10 mouse cellular contexts compared by ENCODE assay signal in the genomic region with DNA sequence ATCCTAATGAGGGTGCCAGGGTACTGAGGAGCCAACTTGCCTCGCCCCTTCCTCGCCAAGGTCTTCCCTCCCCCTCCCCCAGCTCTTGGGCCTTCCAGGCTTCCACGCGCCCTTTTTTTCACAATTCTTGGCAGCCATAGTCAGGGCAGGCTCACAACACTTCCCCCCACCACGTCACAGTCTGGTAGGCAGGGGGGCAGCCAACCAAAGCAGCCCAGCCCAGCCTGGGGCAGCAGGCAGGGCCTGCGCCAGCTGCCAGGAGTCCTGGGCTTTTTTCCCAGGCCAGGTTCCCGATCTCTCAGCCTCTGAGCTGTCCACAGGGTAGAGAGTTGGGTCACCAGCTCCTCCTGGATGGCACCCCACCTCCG. TPM values are rescaled to one million over a fixed set of nuclear protein-coding genes. Genes with fewer than 3 reads are reported as not detected.
DNase-seq lines count a peak whose midpoint lies in the region; ATAC-seq and TF ChIP-seq lines count a peak whose summit lies in the region.
"Had no signal": no experiment of that assay in that cellular context is flagged by ENCODE, and none has a peak within 500 bp of the region (broad histone marks: within the 10 kb centered on the region; RNA-seq: fewer than 3 reads in every experiment).

No protein-coding gene starts in this region.

- H3K4me1 ChIP-seq in heart, embryonic 13.5 days, result peaks cover 23% of the 10 kb centered on the region
- H3K4me1 ChIP-seq in kidney, postnatal 0 days (replicated peaks; ENCODE audit: insufficient read depth, low read length), result peaks cover 29% of the 10 kb centered on the region

- peak overlapping the region; percentile 69 for H3K27ac ChIP-seq in layer of hippocampus, adult 2 months
- H3K27ac ChIP-seq in heart, embryonic 13.5 days (replicated peaks), result peak overlapping the region; percentile 36; the same call in 1 of the 2 replicates
- H3K27ac ChIP-seq in kidney, postnatal 0 days, result peak overlapping the region; percentile 97

- peak in 1 of 2 experiments; percentile 69 for DNase-seq in layer of hippocampus, adult 2 months (ENCODE audit: low spot score in 2 of 2)
- no peak for DNase-seq in layer of hippocampus, adult 9-10 months (ENCODE audit: low spot score)
- peak; percentile 86 for DNase-seq in cerebellum, adult 9-10 months
- DNase-seq in kidney, postnatal 0 days (ENCODE audit: low spot score), result peak; percentile 73
- DNase-seq in lung, postnatal 4 days, result peak; percentile 71 to 76
- DNase-seq in adrenal gland, adult 18-20 months (ENCODE audit: low spot score in 2 of 2), result no peak

- no peak overlapping the region for H3K4me2 ChIP-seq in heart, embryonic 13.5 days
- peak overlapping the region; percentile 41 for H3K4me2 ChIP-seq in kidney, postnatal 0 days (ENCODE audit: low read length)

- H3K36me3 ChIP-seq in heart, embryonic 13.5 days, result peaks cover 19% of the 10 kb centered on the region
- peaks cover 13% of the 10 kb centered on the region; the same call in 1 of the 2 replicates for H3K36me3 ChIP-seq in kidney, postnatal 0 days (ENCODE audit: insufficient read depth, low read length)
- H3K36me3 ChIP-seq: G1E had no signal

- H3K9me3 ChIP-seq in heart, embryonic 13.5 days, result peaks cover 14% of the 10 kb centered on the region
- H3K9me3 ChIP-seq in kidney, postnatal 0 days (replicated peaks; ENCODE audit: low read length), result no peaks in the 10 kb centered on the region

- H3K4me3 ChIP-seq in layer of hippocampus, adult 2 months, result peak overlapping the region; percentile 57
- no peak overlapping the region for H3K4me3 ChIP-seq in heart, embryonic 13.5 days
- H3K4me3 ChIP-seq in kidney, postnatal 0 days (replicated peaks; ENCODE audit: low read depth, low read length), result no peak overlapping the region

- H3K27me3 ChIP-seq in heart, embryonic 13.5 days (replicated peaks), result peaks cover 25% of the 10 kb centered on the region
- no peaks in the 10 kb centered on the region for H3K27me3 ChIP-seq in kidney, postnatal 0 days (ENCODE audit: insufficient read depth, low read length)

- peak overlapping the region; percentile 50; the same call in 1 of the 2 replicates for H3K9ac ChIP-seq in heart, embryonic 13.5 days
- peak overlapping the region; percentile 44; the same call in 1 of the 2 replicates for H3K9ac ChIP-seq in kidney, postnatal 0 days (ENCODE audit: low read depth, low read length)

- no peak for TF ChIP-seq CTCF in layer of hippocampus, adult 2 months (conservative IDR thresholded peaks at IDR 0.05)
- TF ChIP-seq CTCF in kidney, postnatal 0 days (IDR thresholded peaks at IDR 0.05; ENCODE audit: low read depth), result no peak

- 62% methylated on average over 8 of the region's 8 CpGs for WGBS in heart, embryonic 13.5 days
- WGBS in kidney, postnatal 0 days, result 40% methylated on average over 8 of the region's 8 CpGs

- ATAC-seq in heart, embryonic 13.5 days (ENCODE audit: extremely low read depth, insufficient number of reproducible peaks, low FRiP score, low TSS enrichment), result no peak
- ATAC-seq in kidney, postnatal 0 days (replicated peaks; ENCODE audit: low FRiP score, low read depth), result peak; percentile 83
- no peak for ATAC-seq in erythroblast, adult 5-6 weeks (replicated peaks; ENCODE audit: low FRiP score, poor library complexity, severe bottlenecking)

RNA-seq across cellular contexts. Expression of a gene that starts 3.6 kb away (rescaled TPM):
- 100 to 1,000 TPM; 185 to 201 TPM for total RNA-seq in layer of hippocampus, adult 2 months (2021)
- 2.1 and 3.1 TPM in 2 replicates for polyA plus RNA-seq in heart, embryonic 13.5 days (2015; fragmentation: Nextera tagmentation; extraction: Ambion mirVana)
- polyA plus RNA-seq in kidney, postnatal 0 days (2015; fragmentation: Nextera tagmentation; extraction: Ambion mirVana), result 15.1 and 16.9 TPM in 2 replicates
- total RNA-seq in erythroblast, adult 5-6 weeks (2015; ENCODE audit: low replicate concordance), result not detected in 2 replicates
- total RNA-seq in erythroblast, adult 5-6 weeks (2017; ENCODE audit: low replicate concordance), result 0.14 TPM in 1 of 2 replicates, not detected in the other
- 1 to 10 TPM; 4.4 to 7.0 TPM for total RNA-seq in adrenal gland, adult 18-20 months (2021)

RNA-seq across cellular contexts. Expression of a gene that starts 28.1 kb away (rescaled TPM):
- 10 to 100 TPM; 17.5 to 22.2 TPM for total RNA-seq in layer of hippocampus, adult 2 months (2021)
- polyA plus RNA-seq in heart, embryonic 13.5 days (2015; fragmentation: Nextera tagmentation; extraction: Ambion mirVana), result 24.4 and 25.4 TPM in 2 replicates
- polyA plus RNA-seq in kidney, postnatal 0 days (2015; fragmentation: Nextera tagmentation; extraction: Ambion mirVana), result 19.0 and 20.4 TPM in 2 replicates
- total RNA-seq in erythroblast, adult 5-6 weeks (2015; ENCODE audit: low replicate concordance), result 4.4 and 5.9 TPM in 2 replicates
- total RNA-seq in erythroblast, adult 5-6 weeks (2017; ENCODE audit: low replicate concordance), result 9.5 and 14.1 TPM in 2 replicates
- total RNA-seq in adrenal gland, adult 18-20 months (2021), result 1 to 10 TPM; 1.7 to 1.8 TPM

RNA-seq across cellular contexts. Expression of a gene that starts 33.3 kb away (rescaled TPM):
- total RNA-seq in layer of hippocampus, adult 2 months (2021), result 100 to 1,000 TPM; 198 to 213 TPM
- 78.2 and 91.4 TPM in 2 replicates for polyA plus RNA-seq in heart, embryonic 13.5 days (2015; fragmentation: Nextera tagmentation; extraction: Ambion mirVana)
- polyA plus RNA-seq in kidney, postnatal 0 days (2015; fragmentation: Nextera tagmentation; extraction: Ambion mirVana), result 118 and 135 TPM in 2 replicates
- total RNA-seq in erythroblast, adult 5-6 weeks (2015; ENCODE audit: low replicate concordance), result 15.5 and 20.4 TPM in 2 replicates
- total RNA-seq in erythroblast, adult 5-6 weeks (2017; ENCODE audit: low replicate concordance), result 91.9 and 143 TPM in 2 replicates
- 100 to 1,000 TPM; 168 to 202 TPM for total RNA-seq in adrenal gland, adult 18-20 months (2021)

RNA-seq across cellular contexts. Expression of a gene that starts 47.0 kb away (rescaled TPM):
- total RNA-seq in layer of hippocampus, adult 2 months (2021), result 1 to 10 TPM in 1 of 2 experiments, under 1 TPM in 1; 0.83 to 1.5 TPM
- 40.7 and 45.8 TPM in 2 replicates for polyA plus RNA-seq in heart, embryonic 13.5 days (2015; fragmentation: Nextera tagmentation; extraction: Ambion mirVana)
- not detected in 2 replicates for polyA plus RNA-seq in kidney, postnatal 0 days (2015; fragmentation: Nextera tagmentation; extraction: Ambion mirVana)
- total RNA-seq in erythroblast, adult 5-6 weeks (2015; ENCODE audit: low replicate concordance), result not detected in 2 replicates
- total RNA-seq in erythroblast, adult 5-6 weeks (2017; ENCODE audit: low replicate concordance), result not detected in 2 replicates
- not detected for total RNA-seq in adrenal gland, adult 18-20 months (2021)
- total RNA-seq: G1E had no signal
- polyA plus RNA-seq: G1E; gonadal fat pad, adult 2 months had no signal

Comparison
In these comparisons a context has a peak if more than half of its experiments do, and no peak if none do; other contexts are left out.
1. DNase-seq: peak in cerebellum, adult 9-10 months (single experiment), kidney, postnatal 0 days (single experiment) and lung, postnatal 4 days (2 of 2); none in layer of hippocampus, adult 9-10 months (single experiment) and adrenal gland, adult 18-20 months (0 of 2).
2. H3K27ac ChIP-seq: peak in every context shown above with its lines; median percentile 97 in kidney, postnatal 0 days; 69 in layer of hippocampus, adult 2 months; 36 in heart, embryonic 13.5 days.
3. RNA of a gene that starts 3.6 kb away (total RNA-seq): 185 to 201 TPM in layer of hippocampus, adult 2 months; 4.4 to 7.0 TPM in adrenal gland, adult 18-20 months and 0.14 TPM in erythroblast, adult 5-6 weeks; every median in the first group is over 10 times any median in the second.